Mouse (Mus musculus): ENCODE results near the gene Dgcr8. TPM values are rescaled to one million over a fixed set of nuclear protein-coding genes. Genes with fewer than 3 reads are reported as not detected.

Dgcr8 gene
- total and polyA plus RNA-seq, 2 experiments = 8.0 to 8.3 TPM

DNA sequence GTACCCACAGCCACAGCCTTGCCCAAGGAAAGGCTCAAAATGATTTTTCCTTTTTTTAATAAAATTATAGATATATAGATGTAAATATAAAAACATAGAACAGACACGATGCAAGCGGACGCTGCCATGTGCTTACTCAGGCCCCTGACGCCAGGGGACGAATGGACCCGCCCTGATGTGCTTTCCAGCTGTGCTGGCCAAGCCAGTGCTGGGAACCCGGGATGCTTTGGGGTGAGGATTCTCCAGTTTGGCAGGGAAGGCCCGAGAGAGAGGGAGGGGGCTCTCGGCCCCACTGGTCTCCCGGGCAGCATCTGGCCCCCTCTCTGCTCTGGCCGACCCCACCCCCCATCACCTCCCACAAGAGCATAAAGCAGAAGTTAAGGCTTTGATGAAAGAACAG is 66.9 kb downstream of the Dgcr8 start:
- Histone ChIP-seq H3K4me1 (ENCODE audit: control insufficient read depth, insufficient read depth, low read length) (no peaks in the 10 kb centered on the region), H3K27ac (replicated peaks; ENCODE audit: insufficient read depth, low read depth, low read length) (no peak overlapping the region), H3K9ac (ENCODE audit: low read depth, low read length) (no peak overlapping the region), H3K27me3 (ENCODE audit: control insufficient read depth, insufficient read depth, low read length) (no peaks in the 10 kb centered on the region), H3K4me3 (ENCODE audit: insufficient read depth, low read depth, low read length) (no peak overlapping the region), H3K79me2 (ENCODE audit: control insufficient read depth, insufficient read depth, low read length) (no peaks in the 10 kb centered on the region), H3K36me3 (ENCODE audit: control insufficient read depth, insufficient read depth, low read length) (no peaks in the 10 kb centered on the region)
- WGBS = 89% methylated on average over 11 of the region's 11 CpGs
- DNase-seq (ENCODE audit: extremely low read depth, low read depth, low spot score) = no peak
- TF ChIP-seq POLR2A (IDR thresholded peaks at IDR 0.05; ENCODE audit: extremely low read depth, insufficient read depth, low read length) (no peak), CTCF (IDR thresholded peaks at IDR 0.05; ENCODE audit: low read depth, low read length) (no peak)

DNA sequence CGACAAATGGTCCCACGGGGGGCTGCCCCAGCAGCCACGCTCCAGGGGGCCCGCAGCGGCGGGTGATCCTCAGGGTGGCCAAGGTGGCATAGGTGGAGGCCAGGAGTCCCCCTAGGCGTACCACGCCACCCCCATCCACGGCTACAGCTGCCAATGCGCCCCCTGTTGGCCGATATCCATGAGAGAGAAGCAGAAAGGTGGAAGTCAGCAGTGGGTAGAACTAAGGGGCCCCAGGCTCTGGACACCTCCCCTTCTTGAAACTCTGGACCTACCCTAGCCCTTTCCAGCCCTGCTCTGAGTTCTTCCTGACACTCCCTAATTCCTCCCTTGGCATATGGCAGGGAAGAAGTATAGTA is 67.5 kb downstream of the Dgcr8 start:
- no peak for TF ChIP-seq POLR2A (IDR thresholded peaks at IDR 0.05; ENCODE audit: extremely low read depth, insufficient read depth, low read length)
- TF ChIP-seq CTCF (IDR thresholded peaks at IDR 0.05; ENCODE audit: low read depth, low read length) = 0 out of 2 replicates have a peak, but pooled peaks have one; percentile 9
- Histone ChIP-seq H3K27ac (replicated peaks; ENCODE audit: insufficient read depth, low read depth, low read length) (no peak overlapping the region), H3K79me2 (ENCODE audit: control insufficient read depth, insufficient read depth, low read length) (no peaks in the 10 kb centered on the region), H3K9ac (ENCODE audit: low read depth, low read length) (no peak overlapping the region), H3K4me3 (ENCODE audit: insufficient read depth, low read depth, low read length) (no peak overlapping the region), H3K4me1 (ENCODE audit: control insufficient read depth, insufficient read depth, low read length) (no peaks in the 10 kb centered on the region), H3K36me3 (ENCODE audit: control insufficient read depth, insufficient read depth, low read length) (no peaks in the 10 kb centered on the region), H3K27me3 (ENCODE audit: control insufficient read depth, insufficient read depth, low read length) (no peaks in the 10 kb centered on the region)
- DNase-seq (ENCODE audit: extremely low read depth, low read depth, low spot score) = no peak
- 73% methylated on average over 11 of the region's 11 CpGs for WGBS

DNA sequence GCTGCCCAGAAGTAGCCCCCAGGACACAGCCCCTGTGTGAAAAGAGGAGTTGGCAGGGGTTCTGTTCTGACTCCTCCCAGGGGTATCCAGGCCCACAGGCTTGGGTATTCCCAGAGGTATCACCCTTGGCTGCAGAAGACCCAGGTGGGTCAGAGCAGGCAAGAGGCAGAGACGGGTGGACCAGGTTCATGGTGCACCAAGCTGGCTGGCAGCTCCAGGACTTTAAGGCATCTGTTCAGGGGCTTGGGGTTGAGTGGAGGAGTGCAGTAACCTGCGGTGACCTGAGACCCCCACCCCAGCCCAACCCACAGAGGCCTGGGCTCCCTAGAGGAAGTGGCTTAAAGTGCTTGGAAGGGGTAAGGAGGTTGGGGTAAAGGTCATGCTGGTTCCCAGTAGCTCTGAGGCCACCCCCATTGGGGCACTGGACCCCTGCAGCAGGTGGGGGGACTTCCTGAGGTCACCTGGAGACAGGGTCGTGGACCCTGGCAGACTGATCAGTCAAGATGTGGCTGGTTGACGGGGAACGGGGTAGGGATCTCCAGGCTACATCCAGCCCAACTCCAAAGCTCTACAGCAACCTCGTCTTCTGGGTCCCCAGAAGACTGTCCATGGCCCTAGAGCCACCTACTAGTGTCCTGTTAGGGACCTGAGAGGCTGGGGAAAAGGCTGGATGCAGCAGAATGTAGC is 68.0 kb downstream of the Dgcr8 start:
- no peaks in the 10 kb centered on the region for H3K79me2 ChIP-seq (ENCODE audit: control insufficient read depth, insufficient read depth, low read length)
- no peaks in the 10 kb centered on the region for H3K36me3 ChIP-seq (ENCODE audit: control insufficient read depth, insufficient read depth, low read length)
- no peak for DNase-seq (ENCODE audit: extremely low read depth, low read depth, low spot score)
- H3K4me1 ChIP-seq (ENCODE audit: control insufficient read depth, insufficient read depth, low read length) = no peaks in the 10 kb centered on the region
- WGBS = 90% methylated on average over 6 of the region's 6 CpGs
- TF ChIP-seq POLR2A (IDR thresholded peaks at IDR 0.05; ENCODE audit: extremely low read depth, insufficient read depth, low read length) (no peak), CTCF (IDR thresholded peaks at IDR 0.05; ENCODE audit: low read depth, low read length) (no peak)
- no peak overlapping the region for H3K4me3 ChIP-seq (ENCODE audit: insufficient read depth, low read depth, low read length)
- no peak overlapping the region for H3K9ac ChIP-seq (ENCODE audit: low read depth, low read length)
- no peaks in the 10 kb centered on the region for H3K27me3 ChIP-seq (ENCODE audit: control insufficient read depth, insufficient read depth, low read length)
- H3K27ac ChIP-seq (replicated peaks; ENCODE audit: insufficient read depth, low read depth, low read length) = no peak overlapping the region

DNA sequence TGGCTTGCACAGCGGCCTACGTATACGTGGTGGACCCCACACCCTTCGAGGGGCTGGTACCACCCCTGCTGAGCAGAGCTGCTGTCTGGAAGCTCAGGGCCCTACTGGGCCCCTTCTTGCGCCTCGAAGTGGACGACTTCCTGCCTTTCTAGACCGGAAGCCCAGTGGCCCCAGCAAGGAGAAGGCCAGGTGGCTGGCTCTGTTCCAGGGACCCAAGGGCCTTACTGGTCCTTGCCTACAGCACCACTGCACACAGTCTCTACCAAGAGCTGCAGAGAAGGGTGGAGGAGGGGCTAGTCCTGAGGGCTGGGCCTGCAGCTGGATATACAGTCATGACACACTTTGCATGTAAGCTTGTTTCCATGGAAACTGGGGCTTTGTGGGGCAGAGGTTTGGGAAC is 69.0 kb downstream of the Dgcr8 start:
- no peak for TF ChIP-seq POLR2A (IDR thresholded peaks at IDR 0.05; ENCODE audit: extremely low read depth, insufficient read depth, low read length)
- TF ChIP-seq CTCF (IDR thresholded peaks at IDR 0.05; ENCODE audit: low read depth, low read length) = no peak
- Histone ChIP-seq H3K79me2 (ENCODE audit: control insufficient read depth, insufficient read depth, low read length) (no peaks in the 10 kb centered on the region), H3K4me3 (ENCODE audit: insufficient read depth, low read depth, low read length) (no peak overlapping the region), H3K9ac (ENCODE audit: low read depth, low read length) (no peak overlapping the region), H3K27me3 (ENCODE audit: control insufficient read depth, insufficient read depth, low read length) (no peaks in the 10 kb centered on the region), H3K4me1 (ENCODE audit: control insufficient read depth, insufficient read depth, low read length) (no peaks in the 10 kb centered on the region), H3K27ac (replicated peaks; ENCODE audit: insufficient read depth, low read depth, low read length) (no peak overlapping the region), H3K36me3 (ENCODE audit: control insufficient read depth, insufficient read depth, low read length) (no peaks in the 10 kb centered on the region)
- WGBS = 63% methylated on average over 8 of the region's 8 CpGs
- no peak for DNase-seq (ENCODE audit: extremely low read depth, low read depth, low spot score)

DNA sequence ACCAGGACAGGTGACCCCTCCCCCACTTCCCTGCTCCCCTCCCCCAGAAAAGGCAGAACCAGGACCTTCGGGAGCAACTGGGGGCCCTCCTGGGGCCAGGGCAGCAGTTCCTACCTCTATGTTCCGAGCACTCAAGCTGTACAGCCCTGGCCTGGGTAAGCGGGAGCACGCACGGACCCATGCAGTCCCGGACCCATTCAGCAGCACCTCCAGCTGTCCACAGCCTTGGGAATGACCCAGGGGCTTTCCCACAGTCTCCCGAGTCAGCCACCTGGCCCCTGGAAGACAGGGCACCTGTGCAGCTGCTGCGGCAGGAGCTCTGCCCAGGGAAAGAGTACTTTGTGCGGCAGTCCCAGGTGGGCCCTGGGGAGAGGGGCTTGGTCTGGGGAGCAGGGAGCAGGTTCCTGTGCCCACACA is 70.5 kb downstream of the Dgcr8 start:
- 83% methylated on average over 9 of the region's 9 CpGs for WGBS
- DNase-seq (ENCODE audit: extremely low read depth, low read depth, low spot score) = no peak
- Histone ChIP-seq H3K27me3 (ENCODE audit: control insufficient read depth, insufficient read depth, low read length) (no peaks in the 10 kb centered on the region), H3K79me2 (ENCODE audit: control insufficient read depth, insufficient read depth, low read length) (no peaks in the 10 kb centered on the region), H3K9ac (ENCODE audit: low read depth, low read length) (no peak overlapping the region), H3K36me3 (ENCODE audit: control insufficient read depth, insufficient read depth, low read length) (no peaks in the 10 kb centered on the region), H3K27ac (replicated peaks; ENCODE audit: insufficient read depth, low read depth, low read length) (no peak overlapping the region), H3K4me1 (ENCODE audit: control insufficient read depth, insufficient read depth, low read length) (no peaks in the 10 kb centered on the region), H3K4me3 (ENCODE audit: insufficient read depth, low read depth, low read length) (no peak overlapping the region)
- no peak for TF ChIP-seq POLR2A (IDR thresholded peaks at IDR 0.05; ENCODE audit: extremely low read depth, insufficient read depth, low read length)
- TF ChIP-seq CTCF (IDR thresholded peaks at IDR 0.05; ENCODE audit: low read depth, low read length) = no peak

DNA sequence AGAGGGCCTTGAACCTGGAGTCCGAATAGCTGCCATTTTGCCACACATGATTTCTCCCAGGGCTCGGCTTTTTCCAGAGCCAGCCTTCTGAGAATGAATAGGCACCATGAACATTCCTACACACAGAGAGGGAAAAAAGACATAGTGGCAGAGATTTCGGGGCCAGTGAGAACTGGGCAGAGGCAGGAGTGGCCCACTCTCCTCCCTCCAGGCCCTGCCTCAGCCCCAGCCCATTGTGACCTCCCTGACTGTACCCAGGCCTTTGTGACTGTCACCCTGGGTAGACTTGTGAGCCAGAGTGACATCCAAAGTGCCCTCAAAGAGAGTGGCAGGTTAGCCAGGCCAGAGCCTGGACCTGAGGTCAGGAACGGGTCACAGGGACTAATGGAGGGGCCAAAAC is 71.5 kb downstream of the Dgcr8 start, which contains the start of gene Ccdc188:
TSS of gene Ccdc188 (plus strand) at position 301 of the 400 bp plus-strand sequence.
- H3K9ac ChIP-seq (ENCODE audit: low read depth, low read length) = no peak within 1 kb of the TSS
- H3K27ac ChIP-seq (replicated peaks; ENCODE audit: insufficient read depth, low read depth, low read length) = no peak within 1 kb of the TSS
- 93% methylated on average over 4 of the region's 4 CpGs for WGBS
- H3K36me3 ChIP-seq (ENCODE audit: control insufficient read depth, insufficient read depth, low read length) = no peaks in the 10 kb centered on the region
- no peaks in the 10 kb centered on the region for H3K79me2 ChIP-seq (ENCODE audit: control insufficient read depth, insufficient read depth, low read length)
- no peak within 1 kb of the TSS for H3K4me3 ChIP-seq (ENCODE audit: insufficient read depth, low read depth, low read length)
- H3K4me1 ChIP-seq (ENCODE audit: control insufficient read depth, insufficient read depth, low read length) = no peaks in the 10 kb centered on the region
- H3K27me3 ChIP-seq (ENCODE audit: control insufficient read depth, insufficient read depth, low read length) = no peaks in the 10 kb centered on the region
- no peak for DNase-seq (ENCODE audit: extremely low read depth, low read depth, low spot score)
- TF ChIP-seq CTCF (IDR thresholded peaks at IDR 0.05; ENCODE audit: low read depth, low read length) (no peak), POLR2A (IDR thresholded peaks at IDR 0.05; ENCODE audit: extremely low read depth, insufficient read depth, low read length) (no peak)

All from liver, adult 2 months (tissue).